Comparison of ENCODE assay signal across 29 mouse cellular contexts in genomic region chr8:11591837-11592236, GRCm38 (mm10). TPM values are rescaled to one million over a fixed set of nuclear protein-coding genes. Genes with fewer than 3 reads are reported as not detected.
A peak's percentile ranks its signal among the peaks of the same experiment; 100 is the strongest.
DNase-seq lines count a peak whose midpoint lies in the region; ATAC-seq lines count a peak whose summit lies in the region.
"Had no signal": no experiment of that assay in that cellular context is flagged by ENCODE, and none has a peak within 500 bp of the region (broad histone marks: within the 10 kb centered on the region; RNA-seq: fewer than 3 reads in every experiment).

No protein-coding gene starts in this region.

- no peak overlapping the region for H3K9ac ChIP-seq in embryonic facial prominence, embryonic 13.5 days
- H3K9ac ChIP-seq in liver, embryonic 12.5 days: no peak overlapping the region
- H3K9ac ChIP-seq in liver, embryonic 13.5 days: no peak overlapping the region
- H3K9ac ChIP-seq: embryonic facial prominence, embryonic 12.5 days; forebrain, embryonic 12.5 days; forebrain, postnatal 0 days; hindbrain, embryonic 13.5 days; limb, embryonic 12.5 days; midbrain, embryonic 12.5 days; neural tube, embryonic 12.5 days had no signal

- no peaks in the 10 kb centered on the region for H3K36me3 ChIP-seq in embryonic facial prominence, embryonic 13.5 days
- H3K36me3 ChIP-seq in embryonic facial prominence, embryonic 10.5 days (replicated peaks): no peaks in the 10 kb centered on the region
- no peaks in the 10 kb centered on the region for H3K36me3 ChIP-seq in liver, embryonic 12.5 days
- H3K36me3 ChIP-seq in liver, embryonic 13.5 days: no peaks in the 10 kb centered on the region
- H3K36me3 ChIP-seq: embryonic facial prominence, embryonic 12.5 days; forebrain, embryonic 12.5 days; hindbrain, embryonic 13.5 days; limb, embryonic 12.5 days; midbrain, embryonic 12.5 days; neural tube, embryonic 12.5 days had no signal

- WGBS in embryonic facial prominence, embryonic 13.5 days: 38% methylated on average over 4 of the region's 4 CpGs
- WGBS in embryonic facial prominence, embryonic 10.5 days: 68% methylated on average over 4 of the region's 4 CpGs
- 51% methylated on average over 4 of the region's 4 CpGs for WGBS in liver, embryonic 12.5 days (ENCODE audit: insufficient replicate concordance)
- WGBS in liver, embryonic 13.5 days (ENCODE audit: insufficient replicate concordance): 58% methylated on average over 4 of the region's 4 CpGs

- peak overlapping the region; percentile 64 for H3K27ac ChIP-seq in embryonic facial prominence, embryonic 13.5 days
- H3K27ac ChIP-seq in embryonic facial prominence, embryonic 10.5 days (replicated peaks): no peak overlapping the region
- no peak overlapping the region for H3K27ac ChIP-seq in liver, embryonic 12.5 days
- no peak overlapping the region for H3K27ac ChIP-seq in liver, embryonic 13.5 days
- H3K27ac ChIP-seq: embryonic facial prominence, embryonic 12.5 days; forebrain, embryonic 12.5 days; hindbrain, embryonic 13.5 days; limb, embryonic 12.5 days; midbrain, embryonic 12.5 days; neural tube, embryonic 12.5 days; stomach, postnatal 0 days had no signal

- no peaks in the 10 kb centered on the region for H3K27me3 ChIP-seq in embryonic facial prominence, embryonic 13.5 days
- no peaks in the 10 kb centered on the region for H3K27me3 ChIP-seq in embryonic facial prominence, embryonic 10.5 days (replicated peaks; ENCODE audit: low read depth, poor library complexity, severe bottlenecking)
- no peaks in the 10 kb centered on the region for H3K27me3 ChIP-seq in liver, embryonic 12.5 days (replicated peaks)
- H3K27me3 ChIP-seq in liver, embryonic 13.5 days: no peaks in the 10 kb centered on the region
- H3K27me3 ChIP-seq: embryonic facial prominence, embryonic 12.5 days; forebrain, embryonic 12.5 days; hindbrain, embryonic 13.5 days; limb, embryonic 12.5 days; midbrain, embryonic 12.5 days; neural tube, embryonic 12.5 days had no signal

- no peak overlapping the region for H3K4me2 ChIP-seq in embryonic facial prominence, embryonic 13.5 days
- peak overlapping the region; percentile 40 for H3K4me2 ChIP-seq in liver, embryonic 12.5 days
- peak overlapping the region; percentile 28; the same call in 1 of the 2 replicates for H3K4me2 ChIP-seq in liver, embryonic 13.5 days
- H3K4me2 ChIP-seq: embryonic facial prominence, embryonic 12.5 days; forebrain, embryonic 12.5 days; hindbrain, embryonic 13.5 days; limb, embryonic 12.5 days; midbrain, embryonic 12.5 days; neural tube, embryonic 12.5 days had no signal

- H3K9me3 ChIP-seq in embryonic facial prominence, embryonic 13.5 days: no peaks in the 10 kb centered on the region
- 0 out of 2 replicates have a peak, but pooled peaks cover 2% of the 10 kb centered on the region for H3K9me3 ChIP-seq in embryonic facial prominence, embryonic 10.5 days
- H3K9me3 ChIP-seq in liver, embryonic 12.5 days (replicated peaks): no peaks in the 10 kb centered on the region
- no peaks in the 10 kb centered on the region for H3K9me3 ChIP-seq in liver, embryonic 13.5 days (replicated peaks)
- H3K9me3 ChIP-seq: embryonic facial prominence, embryonic 12.5 days; forebrain, embryonic 12.5 days; hindbrain, embryonic 13.5 days; limb, embryonic 12.5 days; neural tube, embryonic 12.5 days had no signal

- 0 out of 2 replicates have a peak, but pooled peaks have one; percentile 61 for ATAC-seq in embryonic facial prominence, embryonic 13.5 days (ENCODE audit: insufficient number of reproducible peaks, insufficient read depth, low FRiP score, low TSS enrichment, low read depth)
- no peak for ATAC-seq in liver, embryonic 12.5 days
- no peak for ATAC-seq in liver, embryonic 13.5 days (ENCODE audit: low read depth)
- ATAC-seq: forebrain, postnatal 0 days; intestine, postnatal 0 days; lung, postnatal 0 days had no signal

- H3K4me3 ChIP-seq in embryonic facial prominence, embryonic 13.5 days: no peak overlapping the region
- no peak overlapping the region for H3K4me3 ChIP-seq in embryonic facial prominence, embryonic 10.5 days
- no peak overlapping the region for H3K4me3 ChIP-seq in liver, embryonic 12.5 days
- H3K4me3 ChIP-seq in liver, embryonic 13.5 days (replicated peaks): no peak overlapping the region
- H3K4me3 ChIP-seq: embryonic facial prominence, embryonic 12.5 days; forebrain, embryonic 12.5 days; hindbrain, embryonic 13.5 days; limb, embryonic 12.5 days; midbrain, embryonic 12.5 days; myocyte; neural tube, embryonic 12.5 days had no signal

- DNase-seq in embryonic facial prominence, embryonic 10.5 days (ENCODE audit: low spot score): no peak
- no peak for DNase-seq in liver
- no peak for DNase-seq in liver, embryonic 13.5 days
- DNase-seq in left cerebral cortex, adult 18-20 months (ENCODE audit: low spot score in 2 of 2): no peak
- DNase-seq in embryo, embryonic 11 days: no peak
- DNase-seq in adrenal gland, adult 2 months: no peak
- DNase-seq: cerebellum, adult 8-10 months; cerebellum, postnatal 25 days; forebrain, postnatal 0 days; heart, postnatal 10 days; kidney, adult 9 months; kidney, postnatal 10 days; layer of hippocampus, postnatal 36 days; lung, adult 18-20 months; lung, postnatal 4 days; right cerebral cortex, postnatal 4 days; thymus, adult 18-20 months had no signal

- peaks cover 7% of the 10 kb centered on the region for H3K4me1 ChIP-seq in embryonic facial prominence, embryonic 13.5 days
- peaks cover 12% of the 10 kb centered on the region for H3K4me1 ChIP-seq in embryonic facial prominence, embryonic 10.5 days
- peaks cover 13% of the 10 kb centered on the region for H3K4me1 ChIP-seq in liver, embryonic 12.5 days
- H3K4me1 ChIP-seq in liver, embryonic 13.5 days (replicated peaks): peaks cover 11% of the 10 kb centered on the region
- H3K4me1 ChIP-seq: forebrain, embryonic 12.5 days; hindbrain, embryonic 13.5 days; midbrain, embryonic 12.5 days; neural tube, embryonic 12.5 days had no signal

RNA-seq across cellular contexts. Expression of gene Ing1, which starts 36.5 kb away (rescaled TPM):
- polyA plus RNA-seq in embryonic facial prominence, embryonic 13.5 days (2015; fragmentation: Nextera tagmentation; extraction: Ambion mirVana): 36.4 and 38.3 TPM in 2 replicates
- 31.1 and 32.6 TPM in 2 replicates for polyA plus RNA-seq in embryonic facial prominence, embryonic 10.5 days (2016; fragmentation: Nextera tagmentation; extraction: Ambion mirVana)
- 21.6 and 22.8 TPM in 2 replicates for polyA plus RNA-seq in liver, embryonic 12.5 days (2016; fragmentation: Nextera tagmentation; extraction: Ambion mirVana)
- 16.3 and 16.5 TPM in 2 replicates for polyA plus RNA-seq in liver, embryonic 13.5 days (2015; fragmentation: Nextera tagmentation; extraction: Ambion mirVana)
- total RNA-seq in left cerebral cortex, adult 18-20 months (2021): 10 to 100 TPM; 55.5 to 63.1 TPM
- total RNA-seq in adrenal gland, adult 2 months (2021): 10 to 100 TPM; 36.2 to 40.3 TPM
- polyA plus RNA-seq in adrenal gland, adult 2 months (2012; rRNA removed): 8.8 and 9.8 TPM in 2 replicates

RNA-seq across cellular contexts. Expression of gene Cars2, which starts 41.3 kb away (rescaled TPM):
- 25.7 and 29.7 TPM in 2 replicates for polyA plus RNA-seq in embryonic facial prominence, embryonic 13.5 days (2015; fragmentation: Nextera tagmentation; extraction: Ambion mirVana)
- 17.9 and 18.6 TPM in 2 replicates for polyA plus RNA-seq in embryonic facial prominence, embryonic 10.5 days (2016; fragmentation: Nextera tagmentation; extraction: Ambion mirVana)
- polyA plus RNA-seq in liver, embryonic 12.5 days (2016; fragmentation: Nextera tagmentation; extraction: Ambion mirVana): 20.9 and 22.2 TPM in 2 replicates
- polyA plus RNA-seq in liver, embryonic 13.5 days (2015; fragmentation: Nextera tagmentation; extraction: Ambion mirVana): 17.9 and 19.4 TPM in 2 replicates
- total RNA-seq in left cerebral cortex, adult 18-20 months (2021): 10 to 100 TPM; 19.9 to 21.5 TPM
- 10 to 100 TPM; 48.0 to 58.2 TPM for total RNA-seq in adrenal gland, adult 2 months (2021)
- polyA plus RNA-seq in adrenal gland, adult 2 months (2012; rRNA removed): 82.1 and 91.7 TPM in 2 replicates

RNA-seq across cellular contexts. Expression of gene Ankrd10, which starts 43.7 kb away (rescaled TPM):
- polyA plus RNA-seq in embryonic facial prominence, embryonic 13.5 days (2015; fragmentation: Nextera tagmentation; extraction: Ambion mirVana): 92.6 and 100.0 TPM in 2 replicates
- polyA plus RNA-seq in embryonic facial prominence, embryonic 10.5 days (2016; fragmentation: Nextera tagmentation; extraction: Ambion mirVana): 121 and 133 TPM in 2 replicates
- polyA plus RNA-seq in liver, embryonic 12.5 days (2016; fragmentation: Nextera tagmentation; extraction: Ambion mirVana): 47.5 and 48.1 TPM in 2 replicates
- 30.7 and 37.0 TPM in 2 replicates for polyA plus RNA-seq in liver, embryonic 13.5 days (2015; fragmentation: Nextera tagmentation; extraction: Ambion mirVana)
- total RNA-seq in left cerebral cortex, adult 18-20 months (2021): 10 to 100 TPM; 50.1 to 52.4 TPM
- total RNA-seq in adrenal gland, adult 2 months (2021): 10 to 100 TPM; 36.0 to 44.7 TPM
- polyA plus RNA-seq in adrenal gland, adult 2 months (2012; rRNA removed): 73.3 and 75.3 TPM in 2 replicates
